23 mouse cellular contexts compared by ENCODE assay signal in genomic region chr5:8675952-8676262, GRCm38 (mm10). TPM values are rescaled to one million over a fixed set of nuclear protein-coding genes. Genes with fewer than 3 reads are reported as not detected.
"Had no signal": no experiment of that assay in that cellular context is flagged by ENCODE, and none has a peak within 500 bp of the region (broad histone marks: within the 10 kb centered on the region; RNA-seq: fewer than 3 reads in every experiment).

No protein-coding gene starts in this region.

- DNase-seq: kidney, adult 11 months; kidney, adult 8-10 months; kidney, postnatal 10 days; kidney, postnatal 4 days; left cerebral cortex, postnatal 4 days; liver, postnatal 0 days; lung, embryonic 14.5 days; midbrain, embryonic 14.5 days; right cerebral cortex, adult 18-20 months; right cerebral cortex, postnatal 14 days; spleen, adult 18-20 months; thymus, postnatal 4 days had no signal

- H3K27ac ChIP-seq: kidney, embryonic 15.5 days; limb, embryonic 12.5 days; limb, embryonic 15.5 days; liver, embryonic 14.5 days; neural tube, embryonic 12.5 days; neural tube, embryonic 15.5 days; stomach, postnatal 0 days had no signal

- H3K4me1 ChIP-seq: kidney, embryonic 15.5 days; limb, embryonic 12.5 days; limb, embryonic 15.5 days; neural tube, embryonic 12.5 days; neural tube, embryonic 15.5 days had no signal

- ATAC-seq: lung, postnatal 0 days had no signal

- H3K4me3 ChIP-seq: kidney, embryonic 15.5 days; limb, embryonic 12.5 days; limb, embryonic 15.5 days; neural tube, embryonic 12.5 days; neural tube, embryonic 15.5 days had no signal

- H3K36me3 ChIP-seq: kidney, embryonic 15.5 days; limb, embryonic 12.5 days; limb, embryonic 15.5 days; neural tube, embryonic 12.5 days; neural tube, embryonic 15.5 days had no signal

- H3K27me3 ChIP-seq: kidney, embryonic 15.5 days; limb, embryonic 12.5 days; limb, embryonic 15.5 days; neural tube, embryonic 12.5 days; neural tube, embryonic 15.5 days had no signal

- H3K4me2 ChIP-seq: kidney, embryonic 15.5 days; limb, embryonic 12.5 days; limb, embryonic 15.5 days; liver, embryonic 11.5 days; lung, embryonic 14.5 days; midbrain, embryonic 11.5 days; neural tube, embryonic 12.5 days; neural tube, embryonic 15.5 days had no signal

- H3K9ac ChIP-seq: kidney, embryonic 15.5 days; limb, embryonic 12.5 days; limb, embryonic 15.5 days; liver, embryonic 14.5 days; liver, postnatal 0 days; lung, embryonic 14.5 days; neural tube, embryonic 12.5 days; neural tube, embryonic 15.5 days had no signal

- H3K9me3 ChIP-seq: kidney, embryonic 15.5 days; limb, embryonic 12.5 days; limb, embryonic 15.5 days; neural tube, embryonic 12.5 days; neural tube, embryonic 15.5 days had no signal

RNA-seq across cellular contexts. Expression of gene Rundc3b, which starts 53.2 kb away (rescaled TPM):
- total RNA-seq: megakaryocyte-erythroid progenitor cell, adult 5-6 weeks had no signal
